Mouse (Mus musculus): ENCODE results near the gene Ikzf3. TPM values are rescaled to one million over a fixed set of nuclear protein-coding genes. Genes with fewer than 3 reads are reported as not detected.
A peak's percentile ranks its signal among the peaks of the same experiment; 100 is the strongest.

Ikzf3 gene
- polyA plus RNA-seq, 1 experiment: 0.10 TPM

DNA sequence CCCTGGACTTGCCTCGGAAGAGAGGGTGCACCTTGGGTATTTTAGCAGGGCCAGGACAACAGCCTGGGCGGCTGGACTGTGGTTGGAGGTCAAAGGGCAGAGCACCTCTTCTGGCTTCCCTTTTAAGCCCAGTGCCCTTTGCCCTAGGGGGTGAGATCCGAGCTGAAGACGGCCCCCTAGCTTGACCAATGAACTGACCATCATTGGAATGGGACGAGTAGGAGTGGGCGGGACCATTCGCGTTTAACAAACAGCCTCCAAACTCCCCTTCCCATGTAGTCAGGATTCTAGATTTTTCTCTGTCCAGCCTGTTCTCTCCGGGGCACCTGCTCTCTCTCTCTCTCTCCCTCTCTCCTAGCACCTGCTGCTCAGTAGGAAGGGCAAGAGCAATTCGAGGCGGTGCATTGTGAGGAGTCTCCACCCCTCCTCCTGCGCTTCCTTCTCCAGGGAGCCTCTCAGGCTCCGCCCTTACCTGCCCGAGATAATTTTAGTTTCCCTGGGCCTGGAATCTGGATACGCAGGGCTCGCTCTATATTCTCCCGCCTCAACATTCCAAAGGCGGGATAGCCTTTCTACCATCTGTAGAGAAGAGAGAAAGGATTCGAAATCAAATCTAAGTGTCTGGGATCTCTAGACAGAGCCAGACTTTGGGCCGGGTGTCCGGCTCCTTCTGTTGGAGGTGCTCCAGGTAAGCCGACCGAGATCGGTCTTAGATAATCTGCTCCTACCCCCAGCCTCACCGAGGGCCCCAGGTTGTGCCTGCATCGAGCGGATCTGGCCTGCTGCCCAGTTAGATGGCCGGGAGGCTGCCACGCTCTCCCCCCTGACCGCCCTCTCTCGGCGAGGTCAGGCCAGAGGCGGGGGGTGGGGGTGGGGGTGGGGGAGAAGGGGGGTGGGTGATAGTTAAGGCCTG lies 99.0 kb downstream of the Ikzf3 start:
- H3K4me1 ChIP-seq (ENCODE audit: control insufficient read depth, insufficient read depth, low read length): peaks cover 9% of the 10 kb centered on the region
- H3K27me3 ChIP-seq (ENCODE audit: control insufficient read depth, insufficient read depth, low read length): no peaks in the 10 kb centered on the region
- H3K4me3 ChIP-seq (ENCODE audit: control insufficient read depth, low read depth, low read length): peak overlapping the region; percentile 40
- H3K36me3 ChIP-seq (ENCODE audit: control insufficient read depth, insufficient read depth, low read length): no peaks in the 10 kb centered on the region
- no peak overlapping the region for H3K27ac ChIP-seq (ENCODE audit: control insufficient read depth, insufficient read depth, low read depth, low read length)
- TF ChIP-seq POLR2A (IDR thresholded peaks at IDR 0.05; ENCODE audit: control insufficient read depth, low read depth, low read length) (no peak), CTCF (IDR thresholded peaks at IDR 0.05; ENCODE audit: control insufficient read depth, insufficient read depth, insufficient replicate concordance, low read depth, low read length) (no peak)

DNA sequence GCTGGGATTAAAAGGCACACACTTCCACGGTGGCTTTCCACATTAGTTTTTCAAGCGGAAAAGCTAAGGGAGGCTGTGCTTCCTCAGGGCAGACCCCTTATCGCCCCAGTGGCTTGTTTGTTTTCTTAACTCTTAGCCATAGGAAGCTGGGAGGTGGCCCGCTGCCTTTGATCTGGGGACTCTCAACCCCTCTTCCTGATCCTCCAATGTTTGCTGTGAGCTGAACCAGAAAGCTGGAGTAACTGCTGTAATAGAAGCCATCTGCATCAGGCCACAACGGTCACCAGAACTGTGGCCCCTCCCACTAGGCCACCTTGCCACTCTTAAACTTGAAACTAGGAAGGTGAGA lies 99.6 kb downstream of the Ikzf3 start, which contains the start of gene Grb7:
Gene Grb7, plus strand, starts transcription at position 182 of the 349 bp plus-strand sequence.
- Histone ChIP-seq H3K27me3 (ENCODE audit: control insufficient read depth, insufficient read depth, low read length) (no peaks in the 10 kb centered on the region), H3K4me3 (ENCODE audit: control insufficient read depth, low read depth, low read length) (peak within 1 kb of the TSS; percentile 40), H3K36me3 (ENCODE audit: control insufficient read depth, insufficient read depth, low read length) (no peaks in the 10 kb centered on the region), H3K27ac (ENCODE audit: control insufficient read depth, insufficient read depth, low read depth, low read length) (no peak within 1 kb of the TSS), H3K4me1 (ENCODE audit: control insufficient read depth, insufficient read depth, low read length) (peaks cover 9% of the 10 kb centered on the region)
- TF ChIP-seq CTCF (IDR thresholded peaks at IDR 0.05; ENCODE audit: control insufficient read depth, insufficient read depth, insufficient replicate concordance, low read depth, low read length) (no peak), POLR2A (IDR thresholded peaks at IDR 0.05; ENCODE audit: control insufficient read depth, low read depth, low read length) (no peak)

DNA sequence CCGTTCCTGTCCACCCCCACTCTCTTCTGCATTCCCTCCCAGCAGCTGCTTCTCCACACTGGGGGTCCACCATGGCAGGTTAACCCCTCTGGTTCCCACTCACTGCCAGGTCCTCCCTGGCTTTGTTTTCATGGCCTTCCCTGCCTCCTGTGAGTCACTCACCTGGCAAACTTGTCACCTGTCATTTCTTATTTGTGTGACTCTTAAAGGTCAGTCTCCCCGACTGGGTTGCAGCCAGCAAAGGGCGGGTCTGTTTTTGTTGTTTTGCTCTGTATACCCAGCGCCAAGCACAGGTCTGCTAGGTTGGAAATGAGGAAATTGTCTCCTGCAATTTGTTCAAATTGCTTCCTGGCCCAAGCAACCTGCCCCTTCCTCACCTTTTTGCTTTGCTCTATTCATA lies 100.2 kb downstream of the Ikzf3 start:
- Histone ChIP-seq H3K4me1 (ENCODE audit: control insufficient read depth, insufficient read depth, low read length) (peaks cover 9% of the 10 kb centered on the region), H3K36me3 (ENCODE audit: control insufficient read depth, insufficient read depth, low read length) (no peaks in the 10 kb centered on the region), H3K27me3 (ENCODE audit: control insufficient read depth, insufficient read depth, low read length) (no peaks in the 10 kb centered on the region), H3K27ac (ENCODE audit: control insufficient read depth, insufficient read depth, low read depth, low read length) (no peak overlapping the region), H3K4me3 (ENCODE audit: control insufficient read depth, low read depth, low read length) (no peak overlapping the region)
- TF ChIP-seq POLR2A (IDR thresholded peaks at IDR 0.05; ENCODE audit: control insufficient read depth, low read depth, low read length): no peak
- no peak for TF ChIP-seq CTCF (IDR thresholded peaks at IDR 0.05; ENCODE audit: control insufficient read depth, insufficient read depth, insufficient replicate concordance, low read depth, low read length)

DNA sequence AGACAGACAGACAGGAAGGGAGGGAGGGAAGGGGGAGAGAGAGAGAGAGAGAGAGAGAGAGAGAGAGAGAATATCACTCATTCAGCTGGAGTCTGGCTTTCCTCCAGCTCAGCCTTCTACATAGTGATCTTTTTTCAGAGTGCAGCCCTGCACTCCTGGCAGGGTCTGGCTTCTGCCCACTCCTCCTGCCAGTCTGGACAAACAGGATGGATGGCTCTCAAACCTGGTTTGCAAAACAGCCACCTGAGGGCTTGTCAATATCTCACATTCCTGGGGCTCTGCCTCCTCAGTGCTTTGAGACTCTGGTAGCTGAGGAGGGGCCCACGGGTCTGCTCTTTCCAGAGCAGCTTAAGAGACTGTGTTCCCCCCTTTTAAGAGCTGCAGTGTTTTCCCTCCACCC lies 100.6 kb downstream of the Ikzf3 start:
- Histone ChIP-seq H3K4me1 (ENCODE audit: control insufficient read depth, insufficient read depth, low read length) (peaks cover 9% of the 10 kb centered on the region), H3K4me3 (ENCODE audit: control insufficient read depth, low read depth, low read length) (no peak overlapping the region), H3K27me3 (ENCODE audit: control insufficient read depth, insufficient read depth, low read length) (no peaks in the 10 kb centered on the region), H3K36me3 (ENCODE audit: control insufficient read depth, insufficient read depth, low read length) (no peaks in the 10 kb centered on the region), H3K27ac (ENCODE audit: control insufficient read depth, insufficient read depth, low read depth, low read length) (no peak overlapping the region)
- TF ChIP-seq POLR2A (IDR thresholded peaks at IDR 0.05; ENCODE audit: control insufficient read depth, low read depth, low read length) (no peak), CTCF (IDR thresholded peaks at IDR 0.05; ENCODE audit: control insufficient read depth, insufficient read depth, insufficient replicate concordance, low read depth, low read length) (no peak)

DNA sequence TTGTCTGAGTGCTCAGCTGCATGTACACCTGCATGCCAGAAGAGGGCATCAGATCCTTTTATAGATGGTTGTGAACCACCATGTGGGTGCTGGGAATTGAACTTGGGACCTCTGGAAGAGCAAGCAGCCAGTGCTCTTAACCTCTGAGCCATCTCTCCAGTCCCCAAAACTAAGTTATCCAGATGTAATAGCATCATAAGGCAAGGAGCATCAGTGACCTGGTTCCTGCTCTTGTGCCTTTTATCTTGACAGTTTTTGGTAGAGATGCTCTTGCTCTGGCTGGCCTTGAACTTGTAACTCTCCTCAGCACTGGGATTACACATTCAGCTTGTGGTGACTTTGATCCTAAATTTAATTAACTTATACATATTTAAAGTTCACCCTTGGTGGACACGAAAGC lies 102.1 kb downstream of the Ikzf3 start:
- TF ChIP-seq CTCF (IDR thresholded peaks at IDR 0.05; ENCODE audit: control insufficient read depth, insufficient read depth, insufficient replicate concordance, low read depth, low read length): no peak
- no peak for TF ChIP-seq POLR2A (IDR thresholded peaks at IDR 0.05; ENCODE audit: control insufficient read depth, low read depth, low read length)
- H3K27me3 ChIP-seq (ENCODE audit: control insufficient read depth, insufficient read depth, low read length): no peaks in the 10 kb centered on the region
- H3K36me3 ChIP-seq (ENCODE audit: control insufficient read depth, insufficient read depth, low read length): no peaks in the 10 kb centered on the region
- no peak overlapping the region for H3K27ac ChIP-seq (ENCODE audit: control insufficient read depth, insufficient read depth, low read depth, low read length)
- peaks cover 10% of the 10 kb centered on the region for H3K4me1 ChIP-seq (ENCODE audit: control insufficient read depth, insufficient read depth, low read length)
- no peak overlapping the region for H3K4me3 ChIP-seq (ENCODE audit: control insufficient read depth, low read depth, low read length)

DNA sequence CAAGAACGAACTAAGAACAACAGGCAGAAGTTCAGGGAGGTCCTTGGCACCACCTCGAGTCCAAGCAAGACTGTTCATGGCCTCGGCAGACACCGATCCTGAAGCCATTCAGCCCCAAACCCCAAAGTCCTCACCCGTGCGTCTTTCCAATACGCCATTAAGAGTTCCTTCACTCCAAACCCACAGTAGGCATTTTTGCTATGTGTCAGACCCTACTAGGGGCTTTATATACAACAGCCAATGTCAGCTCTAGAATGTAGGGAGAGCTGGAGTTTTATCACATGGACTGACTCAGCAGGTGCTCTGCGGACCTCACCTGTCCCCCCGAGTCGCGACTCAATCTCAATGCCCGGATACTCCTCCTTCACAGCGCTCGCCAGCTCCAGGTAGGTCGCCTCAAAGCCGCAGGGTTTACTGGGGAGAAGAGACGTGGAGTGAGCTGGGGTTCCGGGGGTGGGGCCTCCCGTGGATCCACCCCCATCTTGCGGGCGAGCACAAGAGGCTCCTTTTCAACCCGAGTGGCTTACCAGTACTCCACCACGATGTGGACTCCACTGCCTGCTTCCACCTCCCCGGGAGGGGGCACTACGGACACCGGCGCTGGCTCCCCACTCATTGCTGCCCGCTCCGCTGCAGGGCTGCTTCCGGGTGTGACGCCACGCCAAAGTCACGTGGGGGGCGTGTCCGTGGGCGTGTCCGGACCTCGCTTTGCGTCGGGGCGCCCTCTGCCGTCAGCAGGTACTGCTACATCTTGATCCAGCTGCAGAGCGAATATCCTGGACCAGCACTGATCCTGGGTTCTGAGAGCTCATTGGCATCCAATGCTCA lies 107.3 kb downstream of the Ikzf3 start, which contains the start of gene Mien1:
Gene Mien1, minus strand, starts transcription at position 661 of the 828 bp plus-strand sequence.
- Histone ChIP-seq H3K4me1 (ENCODE audit: control insufficient read depth, insufficient read depth, low read length) (peaks cover 8% of the 10 kb centered on the region), H3K27ac (ENCODE audit: control insufficient read depth, insufficient read depth, low read depth, low read length) (peak within 1 kb of the TSS; percentile 91), H3K4me3 (ENCODE audit: control insufficient read depth, low read depth, low read length) (peak within 1 kb of the TSS; percentile 100), H3K27me3 (ENCODE audit: control insufficient read depth, insufficient read depth, low read length) (no peaks in the 10 kb centered on the region), H3K36me3 (ENCODE audit: control insufficient read depth, insufficient read depth, low read length) (no peaks in the 10 kb centered on the region)
- peak; percentile 97 for TF ChIP-seq CTCF (IDR thresholded peaks at IDR 0.05; ENCODE audit: control insufficient read depth, insufficient read depth, insufficient replicate concordance, low read depth, low read length)
- peak; percentile 79 for TF ChIP-seq POLR2A (IDR thresholded peaks at IDR 0.05; ENCODE audit: control insufficient read depth, low read depth, low read length)

DNA sequence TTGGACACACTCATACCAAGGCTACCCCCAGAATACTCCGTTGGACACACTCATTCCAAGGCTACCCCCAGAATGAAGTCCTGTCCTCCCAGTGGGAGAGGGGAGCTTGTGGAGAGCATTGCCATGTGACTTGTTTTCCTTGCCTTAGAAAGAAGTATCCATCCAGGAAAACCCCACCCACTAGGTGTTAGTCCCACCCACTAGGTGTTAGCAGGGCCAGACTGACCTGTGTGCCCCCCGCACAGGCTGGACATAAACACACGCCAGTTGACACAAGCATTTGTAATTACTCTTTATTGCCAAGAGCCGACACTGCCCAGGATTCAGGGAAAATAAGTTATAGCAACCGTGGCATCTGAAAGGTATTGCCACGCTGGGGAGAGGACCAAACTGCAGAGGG lies 108.4 kb downstream of the Ikzf3 start:
- no peak overlapping the region for H3K4me3 ChIP-seq (ENCODE audit: control insufficient read depth, low read depth, low read length)
- no peak for TF ChIP-seq POLR2A (IDR thresholded peaks at IDR 0.05; ENCODE audit: control insufficient read depth, low read depth, low read length)
- no peak for TF ChIP-seq CTCF (IDR thresholded peaks at IDR 0.05; ENCODE audit: control insufficient read depth, insufficient read depth, insufficient replicate concordance, low read depth, low read length)
- peaks cover 8% of the 10 kb centered on the region for H3K4me1 ChIP-seq (ENCODE audit: control insufficient read depth, insufficient read depth, low read length)
- H3K27me3 ChIP-seq (ENCODE audit: control insufficient read depth, insufficient read depth, low read length): no peaks in the 10 kb centered on the region
- no peak overlapping the region for H3K27ac ChIP-seq (ENCODE audit: control insufficient read depth, insufficient read depth, low read depth, low read length)
- no peaks in the 10 kb centered on the region for H3K36me3 ChIP-seq (ENCODE audit: control insufficient read depth, insufficient read depth, low read length)

Measured in testis, adult 2 months (tissue).